In genomic region chr3:53202184-53202583, GRCm38 (mm10) we compare ENCODE assay signal across 9 mouse cellular contexts.
A peak's percentile ranks its signal among the peaks of the same experiment; 100 is the strongest.
DNase-seq lines count a peak whose midpoint lies in the region; ATAC-seq lines count a peak whose summit lies in the region.
"Had no signal": no experiment of that assay in that cellular context is flagged by ENCODE, and none has a peak within 500 bp of the region (broad histone marks: within the 10 kb centered on the region; RNA-seq: fewer than 3 reads in every experiment).

No protein-coding gene starts in this region.

- peak overlapping the region; percentile 73 for H3K27ac ChIP-seq in heart, embryonic 12.5 days (ENCODE audit: poor library complexity, severe bottlenecking)
- peak overlapping the region; percentile 64 for H3K27ac ChIP-seq in embryonic facial prominence, embryonic 13.5 days
- H3K27ac ChIP-seq in limb, embryonic 10.5 days, result peak overlapping the region; percentile 54; the same call in 1 of the 2 replicates
- H3K27ac ChIP-seq: liver, embryonic 14.5 days had no signal

- H3K27me3 ChIP-seq in heart, embryonic 12.5 days (replicated peaks), result no peaks in the 10 kb centered on the region
- H3K27me3 ChIP-seq in embryonic facial prominence, embryonic 13.5 days, result peaks cover 2% of the 10 kb centered on the region; the same call in 1 of the 2 replicates
- H3K27me3 ChIP-seq in limb, embryonic 10.5 days (ENCODE audit: low read depth, poor library complexity, severe bottlenecking), result no peaks in the 10 kb centered on the region

- H3K4me3 ChIP-seq in heart, embryonic 12.5 days, result no peak overlapping the region
- H3K4me3 ChIP-seq in embryonic facial prominence, embryonic 13.5 days, result no peak overlapping the region
- no peak overlapping the region for H3K4me3 ChIP-seq in limb, embryonic 10.5 days

- intact Hi-C loops in heart, postnatal 25 days (cut with DNase I), result no loop called here

- H3K4me2 ChIP-seq in heart, embryonic 12.5 days, result peak overlapping the region; percentile 18; the same call in 1 of the 2 replicates
- no peak overlapping the region for H3K4me2 ChIP-seq in embryonic facial prominence, embryonic 13.5 days

- no peak for DNase-seq in heart, postnatal 25 days (ENCODE audit: low spot score)
- DNase-seq in brain, adult 2 months (ENCODE audit: low read depth, low spot score), result peak; percentile 93
- no peak for DNase-seq in limb, embryonic 10.5 days (ENCODE audit: low spot score)
- no peak for DNase-seq in urinary bladder, adult 2 months (ENCODE audit: low spot score)
- no peak for DNase-seq in left cerebral cortex, adult 11 months (ENCODE audit: low spot score)

- H3K9me3 ChIP-seq in heart, embryonic 12.5 days (replicated peaks), result no peaks in the 10 kb centered on the region
- H3K9me3 ChIP-seq in embryonic facial prominence, embryonic 13.5 days, result no peaks in the 10 kb centered on the region
- H3K9me3 ChIP-seq in limb, embryonic 10.5 days (replicated peaks), result no peaks in the 10 kb centered on the region

- WGBS in heart, embryonic 12.5 days, result 45% methylated on average over 6 of the region's 6 CpGs
- WGBS in embryonic facial prominence, embryonic 13.5 days, result 57% methylated on average over 6 of the region's 6 CpGs
- WGBS in limb, embryonic 10.5 days, result 73% methylated on average over 6 of the region's 6 CpGs

- no peak for ATAC-seq in heart, embryonic 12.5 days (ENCODE audit: insufficient number of reproducible peaks, low FRiP score)
- ATAC-seq in embryonic facial prominence, embryonic 13.5 days (ENCODE audit: insufficient number of reproducible peaks, insufficient read depth, low FRiP score, low TSS enrichment, low read depth), result no peak
- no peak for ATAC-seq in megakaryocyte, adult 5-6 weeks (ENCODE audit: poor library complexity, severe bottlenecking)

- H3K36me3 ChIP-seq in heart, embryonic 12.5 days, result no peaks in the 10 kb centered on the region
- no peaks in the 10 kb centered on the region for H3K36me3 ChIP-seq in embryonic facial prominence, embryonic 13.5 days
- H3K36me3 ChIP-seq in limb, embryonic 10.5 days, result no peaks in the 10 kb centered on the region

- peaks cover 65% of the 10 kb centered on the region for H3K4me1 ChIP-seq in heart, embryonic 12.5 days (replicated peaks)
- peaks cover 57% of the 10 kb centered on the region for H3K4me1 ChIP-seq in embryonic facial prominence, embryonic 13.5 days
- peaks cover 21% of the 10 kb centered on the region for H3K4me1 ChIP-seq in limb, embryonic 10.5 days

- H3K9ac ChIP-seq in heart, embryonic 12.5 days, result no peak overlapping the region
- H3K9ac ChIP-seq in embryonic facial prominence, embryonic 13.5 days, result no peak overlapping the region
- H3K9ac ChIP-seq: liver, embryonic 14.5 days had no signal
